Mouse (Mus musculus) erythroblast, embryonic 14.5 days (primary cell): ENCODE measurements around the gene Gm128. TPM values are rescaled to one million over a fixed set of nuclear protein-coding genes. Genes with fewer than 3 reads are reported as not detected.

Experiments used
- H3K27me3 ChIP-seq: 2 replicates; pipeline ENCODE4 v1.6.1; 2012; ENCODE audit warnings: inconsistent platforms; ENCODE audit not compliant: control insufficient read depth
- H3K36me3 ChIP-seq: 2 replicates; pipeline ENCODE4 v1.6.1; 2012; ENCODE audit warnings: mild to moderate bottlenecking, inconsistent platforms; ENCODE audit not compliant: control insufficient read depth
- H3K4me1 ChIP-seq: 2 replicates; pipeline ENCODE4 v1.6.1; 2012; ENCODE audit warnings: inconsistent platforms; ENCODE audit not compliant: control insufficient read depth
- H3K4me3 ChIP-seq: replicated peaks from 2 replicates; pipeline ENCODE3; 2012; ENCODE audit warnings: moderate library complexity, mild to moderate bottlenecking, inconsistent platforms
- H3K9me3 ChIP-seq: 2 replicates; pipeline ENCODE4 v1.6.1; 2012; ENCODE audit warnings: low read length, inconsistent platforms, mixed read lengths; ENCODE audit not compliant: control insufficient read depth
- GATA1 ChIP-seq: IDR thresholded peaks from 2 replicates; pipeline ENCODE4 v1.6.1; 2012; ENCODE audit warnings: low read length, inconsistent platforms, mixed read lengths
- TAL1 ChIP-seq: IDR thresholded peaks from 3 replicates; pipeline ENCODE4 v1.6.1; 2012; ENCODE audit warnings: low read length, inconsistent platforms, mixed read lengths
- polyA plus RNA-seq: library from polyadenylated mRNA; stranded (reverse); fragments of >175 nt; gene quantifications from 2 replicates; pipeline ENCODE4 v1.2.3, GENCODE M21; 2012

The Gm128 gene
- polyA plus RNA-seq, 1 experiment = not detected

DNA sequence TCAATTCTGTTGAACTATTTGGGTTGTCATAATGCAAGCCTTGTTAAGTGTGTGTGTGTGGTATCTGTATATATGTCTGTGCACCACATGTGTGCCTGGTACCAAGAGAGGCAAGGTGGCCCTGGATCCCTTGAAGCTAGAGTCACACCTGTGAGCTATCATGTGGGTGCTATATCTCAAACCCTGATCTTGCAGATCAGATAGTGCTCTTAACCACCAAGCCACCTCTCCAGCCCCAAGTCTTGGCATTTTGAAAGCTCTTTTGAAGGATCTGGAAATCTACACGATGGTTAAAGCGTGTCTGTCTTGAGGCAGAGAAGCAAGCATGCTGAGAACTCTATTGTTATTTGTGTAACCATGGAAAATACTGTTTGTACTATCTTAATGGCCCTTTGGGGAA, 30.8 kb downstream of the Gm128 start:
- no peak for TF ChIP-seq GATA1
- TF ChIP-seq TAL1 = no peak
- Histone ChIP-seq H3K9me3 (no peaks in the 10 kb centered on the region), H3K36me3 (peaks cover 97% of the 10 kb centered on the region), H3K4me1 (peaks cover 18% of the 10 kb centered on the region), H3K4me3 (no peak overlapping the region), H3K27me3 (no peaks in the 10 kb centered on the region)

GRCm38 (mm10) chr3:95208286-95208685, 33.1 kb downstream of the Gm128 start:
- H3K27me3 ChIP-seq = no peaks in the 10 kb centered on the region
- H3K4me1 ChIP-seq = peaks cover 7% of the 10 kb centered on the region
- no peak for TF ChIP-seq GATA1
- no peak for TF ChIP-seq TAL1
- no peaks in the 10 kb centered on the region for H3K9me3 ChIP-seq
- peaks cover 97% of the 10 kb centered on the region for H3K36me3 ChIP-seq
- no peak overlapping the region for H3K4me3 ChIP-seq

DNA sequence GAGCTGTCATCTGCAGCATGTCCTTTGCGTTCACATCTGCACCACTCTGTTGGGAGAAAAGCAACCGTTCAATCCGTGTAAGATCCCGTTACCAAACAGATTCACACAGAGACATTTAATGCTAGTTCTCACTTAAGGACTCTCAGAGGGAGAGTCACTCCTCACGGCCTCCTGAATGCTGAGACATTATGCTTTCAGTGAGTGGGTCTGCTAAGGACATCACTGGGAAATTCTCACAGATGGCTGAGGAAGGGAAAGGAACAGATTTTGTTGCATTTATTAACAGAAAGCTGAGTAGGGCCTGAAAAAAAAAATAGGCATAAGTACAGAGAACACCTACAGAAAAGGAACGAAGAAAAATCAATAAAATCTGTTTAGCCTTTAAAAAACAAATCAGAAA, 37.5 kb downstream of the Gm128 start:
- H3K4me1 ChIP-seq = no peaks in the 10 kb centered on the region
- peaks cover 100% of the 10 kb centered on the region for H3K36me3 ChIP-seq
- H3K4me3 ChIP-seq = no peak overlapping the region
- TF ChIP-seq GATA1 (no peak), TAL1 (no peak)
- H3K9me3 ChIP-seq = no peaks in the 10 kb centered on the region
- H3K27me3 ChIP-seq = no peaks in the 10 kb centered on the region

DNA sequence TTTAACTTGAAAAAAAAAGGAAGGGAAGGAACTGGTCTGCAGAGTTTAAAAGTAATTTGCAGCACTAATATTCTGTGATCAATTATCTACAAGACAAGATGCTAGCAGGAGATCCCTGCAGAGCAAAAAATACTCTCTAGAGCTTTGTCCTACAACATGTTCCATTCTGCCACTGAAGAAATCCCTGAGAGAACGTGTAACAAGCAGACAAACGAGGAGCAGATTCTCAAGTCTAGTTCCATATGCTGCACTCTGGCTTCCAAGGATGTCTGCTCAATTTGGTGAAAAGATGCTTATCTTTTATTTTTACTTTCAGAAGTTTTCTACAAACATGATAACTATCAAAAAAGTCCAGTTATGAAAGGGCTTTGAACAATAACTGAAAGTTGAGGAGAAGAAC, 40.8 kb downstream of the Gm128 start:
- peaks cover 100% of the 10 kb centered on the region for H3K36me3 ChIP-seq
- H3K9me3 ChIP-seq = no peaks in the 10 kb centered on the region
- H3K4me3 ChIP-seq = no peak overlapping the region
- H3K4me1 ChIP-seq = no peaks in the 10 kb centered on the region
- TF ChIP-seq GATA1 (no peak), TAL1 (no peak)
- H3K27me3 ChIP-seq = no peaks in the 10 kb centered on the region

- Histone ChIP-seq H3K9me3 (no peaks in the 10 kb centered on the region), H3K27me3 (no peaks in the 10 kb centered on the region), H3K36me3 (peaks cover 100% of the 10 kb centered on the region), H3K4me1 (no peaks in the 10 kb centered on the region), H3K4me3 (no peak overlapping the region)
- no peak for TF ChIP-seq GATA1
Observed at GRCm38 (mm10) chr3:95200132-95200531, 41.3 kb downstream of the Gm128 start.

DNA sequence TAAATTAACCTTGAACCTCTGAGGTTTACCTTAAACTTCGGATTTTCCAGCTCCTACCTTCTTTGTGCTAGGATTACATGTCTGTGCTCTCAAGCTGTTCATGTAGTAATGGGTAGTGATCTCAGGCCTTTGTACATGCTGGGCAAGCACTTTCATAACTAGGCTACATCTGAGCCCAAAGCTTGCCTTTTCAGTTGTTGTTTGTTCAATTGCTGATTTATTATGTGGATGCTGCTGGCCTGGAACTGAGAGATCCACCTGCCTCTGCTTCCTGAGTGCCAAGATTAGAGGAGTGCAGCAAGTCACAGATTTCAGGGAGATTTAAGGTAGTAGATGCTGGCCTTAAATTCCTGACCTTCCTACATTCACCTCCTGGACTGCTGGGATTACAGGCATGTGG, 42.3 kb downstream of the Gm128 start:
- H3K27me3 ChIP-seq = no peaks in the 10 kb centered on the region
- H3K36me3 ChIP-seq = peaks cover 100% of the 10 kb centered on the region
- no peak for TF ChIP-seq TAL1
- no peak for TF ChIP-seq GATA1
- no peaks in the 10 kb centered on the region for H3K9me3 ChIP-seq
- H3K4me3 ChIP-seq = no peak overlapping the region
- H3K4me1 ChIP-seq = no peaks in the 10 kb centered on the region

DNA sequence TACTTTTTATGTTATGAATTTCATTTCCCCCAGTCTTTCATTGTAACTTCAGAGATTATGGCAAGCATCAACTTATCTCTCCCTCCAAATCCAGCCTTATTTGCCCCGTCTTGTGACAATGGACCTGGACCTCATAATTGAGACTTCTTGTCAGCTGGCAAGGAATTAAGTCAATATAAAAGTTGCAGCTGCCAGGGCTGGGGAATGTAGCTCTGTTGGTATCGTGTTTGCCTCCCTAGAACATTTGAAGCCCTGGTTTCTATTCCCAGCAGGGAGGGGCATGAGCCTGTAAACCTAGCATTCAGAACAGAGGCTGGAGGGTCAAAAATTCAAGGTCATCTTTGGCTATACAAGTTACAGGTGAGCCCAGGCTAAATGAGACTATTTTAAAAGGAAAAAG, 45.6 kb downstream of the Gm128 start:
- H3K27me3 ChIP-seq = no peaks in the 10 kb centered on the region
- no peaks in the 10 kb centered on the region for H3K4me1 ChIP-seq
- peaks cover 98% of the 10 kb centered on the region for H3K36me3 ChIP-seq
- TF ChIP-seq GATA1 = no peak
- TF ChIP-seq TAL1 = no peak
- H3K4me3 ChIP-seq = no peak overlapping the region
- no peaks in the 10 kb centered on the region for H3K9me3 ChIP-seq

DNA sequence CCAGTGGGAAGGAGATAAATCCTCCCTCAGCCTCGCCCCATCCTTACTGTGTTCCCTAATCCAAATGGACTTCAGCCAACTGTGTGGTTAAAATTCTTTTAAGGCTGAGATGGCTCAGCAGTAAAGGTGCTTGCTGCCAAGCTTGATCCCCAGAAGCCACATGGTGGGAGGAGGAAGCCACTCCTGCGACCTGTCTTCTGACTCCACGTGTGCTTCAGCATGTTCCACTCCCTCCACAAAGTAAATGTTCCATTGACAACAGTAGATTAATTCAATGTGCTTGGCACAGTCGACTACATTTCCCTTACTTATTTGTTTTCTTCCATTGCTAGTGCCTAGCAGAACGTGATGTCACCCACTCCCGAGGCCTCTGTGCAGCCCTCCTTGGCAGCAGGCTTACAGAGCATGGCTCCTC, 46.7 kb downstream of the Gm128 start:
- H3K4me3 ChIP-seq = no peak overlapping the region
- no peaks in the 10 kb centered on the region for H3K4me1 ChIP-seq
- no peaks in the 10 kb centered on the region for H3K9me3 ChIP-seq
- TF ChIP-seq TAL1 (no peak), GATA1 (no peak)
- no peaks in the 10 kb centered on the region for H3K27me3 ChIP-seq
- H3K36me3 ChIP-seq = peaks cover 98% of the 10 kb centered on the region

Other genes with a start within 250 kb of the Gm128 start
- 0.61 and 0.79 TPM in 2 replicates for gene Zfp687, start 226.2 kb downstream of the Gm128 start, polyA plus RNA-seq
- gene Psmd4, start 199.0 kb downstream of the Gm128 start, polyA plus RNA-seq = 17.0 and 20.7 TPM in 2 replicates
- 1.5 and 2.3 TPM in 2 replicates for gene Pip5k1a, start 134.7 kb downstream of the Gm128 start, polyA plus RNA-seq
- gene Vps72, start 130.6 kb downstream of the Gm128 start, polyA plus RNA-seq = 16.8 and 18.2 TPM in 2 replicates
- gene Tmod4, start 117.1 kb downstream of the Gm128 start, polyA plus RNA-seq = not detected in 2 replicates
- 0.63 and 0.86 TPM in 2 replicates for gene Scnm1, start 107.6 kb downstream of the Gm128 start, polyA plus RNA-seq
- gene Lysmd1, start 107.5 kb downstream of the Gm128 start, polyA plus RNA-seq = 0.90 and 1.1 TPM in 2 replicates
- 0.04 and 0.17 TPM in 2 replicates for gene Tnfaip8l2, start 99.2 kb downstream of the Gm128 start, polyA plus RNA-seq
- gene Sema6c, start 81.1 kb downstream of the Gm128 start, polyA plus RNA-seq = 0.01 and 0.04 TPM in 2 replicates
- gene Gabpb2, start 23.7 kb downstream of the Gm128 start, polyA plus RNA-seq = 0.29 and 0.30 TPM in 2 replicates
- 6.8 and 8.0 TPM in 2 replicates for gene Cdc42se1, start 12.9 kb downstream of the Gm128 start, polyA plus RNA-seq
- 0.09 TPM in 2 replicates for gene Mllt11, start 9.4 kb downstream of the Gm128 start, polyA plus RNA-seq
- gene Bnipl, start 9.6 kb upstream of the Gm128 start, polyA plus RNA-seq = not detected in 2 replicates
- 6.4 and 7.1 TPM in 2 replicates for gene Mindy1, start 39.7 kb upstream of the Gm128 start, polyA plus RNA-seq
- gene Prune1, start 40.5 kb upstream of the Gm128 start, polyA plus RNA-seq = 0.06 and 0.08 TPM in 2 replicates
- 0.03 and 0.06 TPM in 2 replicates for gene Anxa9, start 65.6 kb upstream of the Gm128 start, polyA plus RNA-seq
- gene Cers2, start 73.2 kb upstream of the Gm128 start, polyA plus RNA-seq = 5.9 and 9.3 TPM in 2 replicates
- gene Setdb1, start 115.6 kb upstream of the Gm128 start, polyA plus RNA-seq = 0.42 and 0.62 TPM in 2 replicates
- gene 4930558C23Rik, start 161.2 kb upstream of the Gm128 start, polyA plus RNA-seq = not detected in 2 replicates
- 1.5 and 2.0 TPM in 2 replicates for gene Arnt, start 192.8 kb upstream of the Gm128 start, polyA plus RNA-seq